Mouse (Mus musculus) olfactory bulb, adult 2 months (tissue): Measurements from ENCODE around the gene Rnf215. TPM values are rescaled to one million over a fixed set of nuclear protein-coding genes. Genes with fewer than 3 reads are reported as not detected.
"Not testable (repeated sequence)": the region's sequence is repeated elsewhere in the genome, so short reads cannot be mapped to it uniquely, and the experiment has no call there.

Experiments
- H3K27ac ChIP-seq: fragments of 200-500 bp; 2 replicates; pipeline ENCODE4 v1.5.1; 2012; ENCODE audit warnings: low read depth, low read length; ENCODE audit not compliant: insufficient read depth
- H3K4me1 ChIP-seq: fragments of 200-500 bp; 2 replicates; pipeline ENCODE4 v1.6.1; 2012; ENCODE audit warnings: low read length; ENCODE audit not compliant: control insufficient read depth, insufficient read depth
- H3K4me3 ChIP-seq: fragments of 200-500 bp; 2 replicates; pipeline ENCODE4 v1.5.1; 2012; ENCODE audit warnings: mild to moderate bottlenecking, low read depth, low read length, moderate library complexity; ENCODE audit not compliant: insufficient read depth
- CTCF ChIP-seq: fragments of 200-500 bp; IDR thresholded peaks from 2 replicates; pipeline ENCODE4 v1.5.1; 2012; ENCODE audit warnings: low read depth, mild to moderate bottlenecking, low read length, moderate library complexity; ENCODE audit not compliant: insufficient read depth
- POLR2A ChIP-seq: fragments of 200-500 bp; IDR thresholded peaks from 2 replicates; pipeline ENCODE4 v1.6.1; 2012; ENCODE audit warnings: mild to moderate bottlenecking, low read depth, low read length, moderate library complexity; ENCODE audit not compliant: insufficient read depth
- WGBS: fragments of 180-500 bp; shearing (Covaris S2); methylation state at CpG from one replicate; pipeline ENCODE4 v1.1.7; 2018; 5-methylcytosine and 5-hydroxymethylcytosine counted together
- polyA plus RNA-seq: library from polyadenylated mRNA; stranded (reverse); fragments of >200 nt; gene quantifications from 2 replicates; pipeline ENCODE4 v1.2.4, GENCODE M21; 2012; ENCODE audit warnings: low replicate concordance; ENCODE audit not compliant: missing spikeins, insufficient read depth, insufficient read length

Gene Rnf215
- polyA plus RNA-seq, 1 experiment: not detected

- TF ChIP-seq CTCF: no peak
- TF ChIP-seq POLR2A: peak; percentile 76; the same call in 1 of the 2 replicates
- WGBS: 2% methylated on average over 45 of the region's 45 CpGs
- H3K27ac ChIP-seq: peak overlapping the region; percentile 89
Observed at GRCm38 (mm10) chr11:4096054-4096984, 38.7 kb upstream of the Rnf215 start.

GRCm38 (mm10) chr11:4097091-4097621 lies 37.8 kb upstream of the Rnf215 start:
- peaks cover 21% of the 10 kb centered on the region for H3K4me1 ChIP-seq
- H3K4me3 ChIP-seq: peak overlapping the region; percentile 49
- H3K27ac ChIP-seq: peak overlapping the region; percentile 89
- TF ChIP-seq POLR2A: no peak
- TF ChIP-seq CTCF: no peak
- WGBS: 18% methylated on average over 10 of the region's 10 CpGs

More at GRCm38 (mm10) chr11:4096054-4096984, 38.7 kb upstream of the Rnf215 start:
- H3K4me3 ChIP-seq: peak overlapping the region; percentile 49
- peaks cover 24% of the 10 kb centered on the region for H3K4me1 ChIP-seq

- 47% methylated on average over 8 of the region's 8 CpGs for WGBS
- TF ChIP-seq CTCF: no peak
- TF ChIP-seq POLR2A: no peak
- no peak overlapping the region for H3K27ac ChIP-seq
- peaks cover 20% of the 10 kb centered on the region for H3K4me1 ChIP-seq
- no peak overlapping the region for H3K4me3 ChIP-seq
Observed at GRCm38 (mm10) chr11:4098120-4098519, 36.9 kb upstream of the Rnf215 start.

- Histone ChIP-seq H3K4me1 (peaks cover 15% of the 10 kb centered on the region), H3K27ac (no peak overlapping the region), H3K4me3 (no peak overlapping the region)
- TF ChIP-seq POLR2A (no peak), CTCF (no peak)
- 62% methylated on average over 7 of the region's 7 CpGs for WGBS
Observed at GRCm38 (mm10) chr11:4098816-4099215, 36.2 kb upstream of the Rnf215 start.

GRCm38 (mm10) chr11:4099447-4099846 lies 35.6 kb upstream of the Rnf215 start:
- H3K4me1 ChIP-seq: peaks cover 13% of the 10 kb centered on the region
- peak overlapping the region; percentile 26 for H3K27ac ChIP-seq
- WGBS: 38% methylated on average over 3 of the region's 3 CpGs
- no peak for TF ChIP-seq CTCF
- TF ChIP-seq POLR2A: no peak
- H3K4me3 ChIP-seq: no peak overlapping the region

- 66% methylated on average over 5 of the region's 5 CpGs for WGBS
Observed at GRCm38 (mm10) chr11:4101851-4102250, 33.2 kb upstream of the Rnf215 start.

GRCm38 (mm10) chr11:4103522-4103921 lies 31.5 kb upstream of the Rnf215 start:
- TF ChIP-seq CTCF (no peak), POLR2A (no peak)
- 87% methylated on average over 14 of the region's 14 CpGs for WGBS
- H3K27ac ChIP-seq: no peak overlapping the region

More at GRCm38 (mm10) chr11:4101851-4102250, 33.2 kb upstream of the Rnf215 start:
- no peak for TF ChIP-seq POLR2A
- TF ChIP-seq CTCF: no peak
- peaks cover 17% of the 10 kb centered on the region for H3K4me1 ChIP-seq
- no peak overlapping the region for H3K4me3 ChIP-seq
- no peak overlapping the region for H3K27ac ChIP-seq

GRCm38 (mm10) chr11:4104989-4105388 lies 30.0 kb upstream of the Rnf215 start:
- H3K4me1 ChIP-seq: peaks cover 11% of the 10 kb centered on the region; the same call in 1 of the 2 replicates
- TF ChIP-seq POLR2A: no peak
- no peak for TF ChIP-seq CTCF
- peak overlapping the region; percentile 20; the same call in 1 of the 2 replicates for H3K27ac ChIP-seq
- 68% methylated on average over 5 of the region's 5 CpGs for WGBS
- no peak overlapping the region for H3K4me3 ChIP-seq

More at GRCm38 (mm10) chr11:4103522-4103921, 31.5 kb upstream of the Rnf215 start:
- H3K4me3 ChIP-seq: no peak overlapping the region
- H3K4me1 ChIP-seq: peaks cover 11% of the 10 kb centered on the region; the same call in 1 of the 2 replicates

- no peak for TF ChIP-seq POLR2A
- Histone ChIP-seq H3K27ac (0 out of 2 replicates have a peak overlapping the region, but pooled peaks have one; percentile 20), H3K4me1 (peaks cover 11% of the 10 kb centered on the region; the same call in 1 of the 2 replicates), H3K4me3 (no peak overlapping the region)
- WGBS: 43% methylated on average over 6 of the region's 6 CpGs
Observed at GRCm38 (mm10) chr11:4105444-4105843, 29.6 kb upstream of the Rnf215 start.

GRCm38 (mm10) chr11:4107901-4108300 lies 27.1 kb upstream of the Rnf215 start:
- whole genome bisulfite sequencing: 91% methylated on average over 6 of the region's 6 CpGs
- H3K4me1 ChIP-seq: peaks cover 14% of the 10 kb centered on the region; the same call in 1 of the 2 replicates
- H3K4me3 ChIP-seq, H3K27ac ChIP-seq: not testable (repeated sequence)
